Mouse (Mus musculus): ENCODE measurements around the gene Maml3. TPM values are rescaled to one million over a fixed set of nuclear protein-coding genes. Genes with fewer than 3 reads are reported as not detected.

Maml3 gene
- polyA plus RNA-seq, 1 experiment from 2014 or later, result 5.4 TPM

GRCm38 (mm10) chr3:51881393-51881792, 223.5 kb downstream of the Maml3 start:
- Histone ChIP-seq H3K27me3 (0 out of 2 replicates have a peak, but pooled peaks cover 4% of the 10 kb centered on the region), H3K4me3 (replicated peaks) (no peak overlapping the region), H3K9ac (replicated peaks) (no peak overlapping the region), H3K36me3 (no peaks in the 10 kb centered on the region), H3K9me3 (no peaks in the 10 kb centered on the region), H3K27ac (no peak overlapping the region), H3K4me2 (no peak overlapping the region), H3K4me1 (replicated peaks) (peaks cover 31% of the 10 kb centered on the region)
- no peak for ATAC-seq (ENCODE audit: insufficient number of reproducible peaks, insufficient read depth, low FRiP score, low TSS enrichment, low read depth)
- WGBS, result 64% methylated on average over 2 of the region's 2 CpGs

GRCm38 (mm10) chr3:51880506-51881036, 224.3 kb downstream of the Maml3 start:
- 0 out of 2 replicates have a peak, but pooled peaks cover 4% of the 10 kb centered on the region for H3K27me3 ChIP-seq

GRCm38 (mm10) chr3:51879211-51879610, 225.7 kb downstream of the Maml3 start:
- H3K4me1 ChIP-seq (replicated peaks), result peaks cover 31% of the 10 kb centered on the region
- no peak overlapping the region for H3K9ac ChIP-seq (replicated peaks)
- 0 out of 2 replicates have a peak, but pooled peaks cover 4% of the 10 kb centered on the region for H3K27me3 ChIP-seq
- no peak overlapping the region for H3K27ac ChIP-seq
- no peak overlapping the region for H3K4me3 ChIP-seq (replicated peaks)
- no peak for ATAC-seq (ENCODE audit: insufficient number of reproducible peaks, insufficient read depth, low FRiP score, low TSS enrichment, low read depth)
- no peak overlapping the region for H3K4me2 ChIP-seq
- no peaks in the 10 kb centered on the region for H3K36me3 ChIP-seq
- no peaks in the 10 kb centered on the region for H3K9me3 ChIP-seq
- WGBS, result 95% methylated on average over 11 of the region's 11 CpGs

More at GRCm38 (mm10) chr3:51880506-51881036, 224.3 kb downstream of the Maml3 start:
- Histone ChIP-seq H3K9me3 (no peaks in the 10 kb centered on the region), H3K27ac (no peak overlapping the region), H3K4me1 (replicated peaks) (peaks cover 31% of the 10 kb centered on the region), H3K4me2 (no peak overlapping the region), H3K4me3 (replicated peaks) (no peak overlapping the region), H3K9ac (replicated peaks) (no peak overlapping the region), H3K36me3 (no peaks in the 10 kb centered on the region)
- WGBS, result 64% methylated on average over 8 of the region's 8 CpGs
- ATAC-seq (ENCODE audit: insufficient number of reproducible peaks, insufficient read depth, low FRiP score, low TSS enrichment, low read depth), result no peak

- H3K9ac ChIP-seq (replicated peaks), result no peak overlapping the region
- H3K9me3 ChIP-seq, result no peaks in the 10 kb centered on the region
- H3K4me2 ChIP-seq, result no peak overlapping the region
- H3K4me3 ChIP-seq (replicated peaks), result no peak overlapping the region
- no peaks in the 10 kb centered on the region for H3K36me3 ChIP-seq
- H3K27me3 ChIP-seq, result 0 out of 2 replicates have a peak, but pooled peaks cover 4% of the 10 kb centered on the region
- peaks cover 28% of the 10 kb centered on the region for H3K4me1 ChIP-seq (replicated peaks)
- no peak for ATAC-seq (ENCODE audit: insufficient number of reproducible peaks, insufficient read depth, low FRiP score, low TSS enrichment, low read depth)
- 87% methylated on average over 9 of the region's 9 CpGs for WGBS
- no peak overlapping the region for H3K27ac ChIP-seq
Observed at GRCm38 (mm10) chr3:51878577-51878976, 226.3 kb downstream of the Maml3 start.

GRCm38 (mm10) chr3:51876729-51877128, 228.1 kb downstream of the Maml3 start:
- Histone ChIP-seq H3K36me3 (no peaks in the 10 kb centered on the region), H3K27me3 (0 out of 2 replicates have a peak, but pooled peaks cover 4% of the 10 kb centered on the region), H3K4me2 (no peak overlapping the region), H3K4me3 (replicated peaks) (no peak overlapping the region), H3K9me3 (no peaks in the 10 kb centered on the region), H3K9ac (replicated peaks) (no peak overlapping the region), H3K27ac (no peak overlapping the region), H3K4me1 (replicated peaks) (peaks cover 28% of the 10 kb centered on the region)
- WGBS, result 90% methylated on average over 9 of the region's 9 CpGs
- no peak for ATAC-seq (ENCODE audit: insufficient number of reproducible peaks, insufficient read depth, low FRiP score, low TSS enrichment, low read depth)

DNA sequence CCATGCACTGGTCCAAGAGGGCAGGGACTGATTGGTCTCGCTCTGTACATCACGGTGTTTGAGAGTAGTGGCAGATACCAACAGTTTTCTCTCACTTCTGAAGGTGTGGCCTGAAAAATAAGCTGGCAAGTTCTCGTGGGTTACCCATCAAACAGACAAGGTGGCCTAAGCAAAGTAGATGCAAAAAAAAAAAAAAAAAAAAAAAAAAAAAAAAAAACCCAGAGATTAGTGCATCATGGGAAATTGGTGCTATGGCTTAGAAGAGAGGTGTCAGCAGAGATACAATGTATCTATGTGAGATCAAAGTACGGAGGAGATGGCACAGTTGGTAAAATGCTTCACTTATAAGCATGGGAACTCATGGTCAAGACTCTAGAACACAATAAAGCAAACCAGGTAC, 229.2 kb downstream of the Maml3 start:
- 91% methylated on average over 4 of the region's 4 CpGs for WGBS
- Histone ChIP-seq H3K9ac (replicated peaks) (no peak overlapping the region), H3K4me2 (no peak overlapping the region), H3K4me1 (replicated peaks) (peaks cover 26% of the 10 kb centered on the region), H3K9me3 (no peaks in the 10 kb centered on the region), H3K36me3 (no peaks in the 10 kb centered on the region), H3K27ac (no peak overlapping the region), H3K4me3 (replicated peaks) (no peak overlapping the region), H3K27me3 (0 out of 2 replicates have a peak, but pooled peaks cover 4% of the 10 kb centered on the region)
- no peak for ATAC-seq (ENCODE audit: insufficient number of reproducible peaks, insufficient read depth, low FRiP score, low TSS enrichment, low read depth)

GRCm38 (mm10) chr3:51874252-51874651, 230.6 kb downstream of the Maml3 start:
- peaks cover 17% of the 10 kb centered on the region for H3K4me1 ChIP-seq (replicated peaks)
- no peaks in the 10 kb centered on the region for H3K9me3 ChIP-seq
- H3K27ac ChIP-seq, result no peak overlapping the region
- H3K4me3 ChIP-seq (replicated peaks), result no peak overlapping the region
- 77% methylated on average over 3 of the region's 3 CpGs for WGBS
- H3K9ac ChIP-seq (replicated peaks), result no peak overlapping the region
- H3K27me3 ChIP-seq, result no peaks in the 10 kb centered on the region
- no peak overlapping the region for H3K4me2 ChIP-seq
- ATAC-seq (ENCODE audit: insufficient number of reproducible peaks, insufficient read depth, low FRiP score, low TSS enrichment, low read depth), result no peak
- no peaks in the 10 kb centered on the region for H3K36me3 ChIP-seq

- Histone ChIP-seq H3K9ac (replicated peaks) (no peak overlapping the region), H3K36me3 (no peaks in the 10 kb centered on the region), H3K4me1 (replicated peaks) (peaks cover 21% of the 10 kb centered on the region), H3K9me3 (no peaks in the 10 kb centered on the region), H3K4me3 (replicated peaks) (no peak overlapping the region), H3K4me2 (no peak overlapping the region), H3K27ac (0 out of 2 replicates have a peak overlapping the region, but pooled peaks have one; percentile 51), H3K27me3 (no peaks in the 10 kb centered on the region)
- WGBS, result 45% methylated on average over 4 of the region's 4 CpGs
- no peak for ATAC-seq (ENCODE audit: insufficient number of reproducible peaks, insufficient read depth, low FRiP score, low TSS enrichment, low read depth)
Observed at GRCm38 (mm10) chr3:51872771-51873170, 232.1 kb downstream of the Maml3 start.

DNA sequence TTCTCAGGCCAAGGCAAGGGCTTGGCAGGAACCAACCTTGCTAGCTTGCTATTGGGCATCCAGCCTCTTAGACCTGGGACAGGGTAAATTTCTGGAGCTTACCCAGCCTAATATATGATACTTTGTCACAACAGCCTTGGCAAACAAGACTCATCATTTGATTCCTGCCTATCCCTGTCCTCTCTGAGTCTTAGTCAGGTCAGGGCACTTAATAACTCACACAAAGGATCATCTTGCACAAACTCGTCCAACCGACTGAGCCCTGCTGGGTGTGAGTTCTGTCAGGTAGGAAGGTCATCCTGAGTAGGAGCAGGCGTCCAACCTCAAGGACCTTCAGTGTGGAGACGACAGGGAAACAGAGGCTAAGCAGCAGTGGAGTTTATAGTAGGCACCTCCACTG, 233.5 kb downstream of the Maml3 start:
- no peak overlapping the region for H3K27ac ChIP-seq
- no peak for ATAC-seq (ENCODE audit: insufficient number of reproducible peaks, insufficient read depth, low FRiP score, low TSS enrichment, low read depth)
- no peak overlapping the region for H3K9ac ChIP-seq (replicated peaks)
- H3K4me3 ChIP-seq (replicated peaks), result no peak overlapping the region
- H3K27me3 ChIP-seq, result no peaks in the 10 kb centered on the region
- peaks cover 21% of the 10 kb centered on the region for H3K4me1 ChIP-seq (replicated peaks)
- WGBS, result 85% methylated on average over 4 of the region's 4 CpGs
- H3K9me3 ChIP-seq, result no peaks in the 10 kb centered on the region
- H3K4me2 ChIP-seq, result no peak overlapping the region
- no peaks in the 10 kb centered on the region for H3K36me3 ChIP-seq

DNA sequence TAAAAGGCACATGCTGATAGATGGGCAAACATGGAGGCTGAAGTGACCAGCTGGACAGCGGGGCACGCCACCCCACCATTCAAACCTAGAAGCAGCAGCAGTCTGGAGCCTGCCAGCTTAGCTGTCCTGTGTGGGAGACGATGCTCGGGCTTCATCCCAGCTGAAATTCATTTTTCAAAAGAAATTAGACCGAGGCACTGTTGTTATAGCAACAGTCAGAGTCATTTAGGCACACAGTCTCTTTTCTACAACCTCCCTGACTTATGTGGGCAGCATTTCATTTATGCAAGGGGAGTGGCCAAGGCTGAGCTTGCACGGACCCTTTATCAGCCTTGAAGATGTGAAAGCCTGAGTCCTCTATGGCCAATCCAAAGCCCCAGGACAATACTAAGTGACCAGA, 234.9 kb downstream of the Maml3 start:
- no peak for ATAC-seq (ENCODE audit: insufficient number of reproducible peaks, insufficient read depth, low FRiP score, low TSS enrichment, low read depth)
- WGBS, result 76% methylated on average over 6 of the region's 6 CpGs
- H3K4me2 ChIP-seq, result no peak overlapping the region
- no peak overlapping the region for H3K9ac ChIP-seq (replicated peaks)
- peaks cover 21% of the 10 kb centered on the region for H3K4me1 ChIP-seq (replicated peaks)
- H3K36me3 ChIP-seq, result no peaks in the 10 kb centered on the region
- H3K27me3 ChIP-seq, result no peaks in the 10 kb centered on the region
- no peak overlapping the region for H3K27ac ChIP-seq
- H3K4me3 ChIP-seq (replicated peaks), result no peak overlapping the region
- no peaks in the 10 kb centered on the region for H3K9me3 ChIP-seq

DNA sequence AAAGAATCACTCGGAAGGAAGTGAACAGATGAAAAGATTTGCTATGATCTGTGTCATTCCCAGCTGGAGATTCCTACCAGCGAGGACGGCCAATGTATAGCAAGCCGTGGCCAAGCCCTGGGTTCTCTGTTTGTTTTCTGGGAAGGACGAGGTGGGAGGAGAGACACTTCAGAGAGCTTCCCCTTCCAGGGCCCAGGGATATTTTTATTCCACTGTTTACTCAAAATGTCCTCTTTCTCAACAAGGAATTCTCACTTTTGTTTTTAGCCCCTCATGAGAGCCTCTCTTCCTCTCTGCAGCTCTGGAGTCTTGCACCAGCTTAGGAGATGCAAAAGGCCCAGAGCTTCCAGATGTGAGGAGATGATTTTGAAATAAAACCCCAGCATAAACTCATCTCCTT, 236.0 kb downstream of the Maml3 start:
- WGBS, result 54% methylated on average over 5 of the region's 5 CpGs
- Histone ChIP-seq H3K27me3 (no peaks in the 10 kb centered on the region), H3K9me3 (no peaks in the 10 kb centered on the region), H3K4me3 (replicated peaks) (no peak overlapping the region), H3K27ac (no peak overlapping the region), H3K9ac (replicated peaks) (no peak overlapping the region), H3K4me2 (no peak overlapping the region), H3K4me1 (replicated peaks) (peaks cover 21% of the 10 kb centered on the region), H3K36me3 (no peaks in the 10 kb centered on the region)
- no peak for ATAC-seq (ENCODE audit: insufficient number of reproducible peaks, insufficient read depth, low FRiP score, low TSS enrichment, low read depth)

GRCm38 (mm10) chr3:51866446-51866845, 238.4 kb downstream of the Maml3 start:
- H3K27ac ChIP-seq, result no peak overlapping the region
- H3K9ac ChIP-seq (replicated peaks), result no peak overlapping the region

More at GRCm38 (mm10) chr3:51866446-51866845, 238.4 kb downstream of the Maml3 start:
- Histone ChIP-seq H3K36me3 (no peaks in the 10 kb centered on the region), H3K4me1 (replicated peaks) (peaks cover 19% of the 10 kb centered on the region), H3K9me3 (no peaks in the 10 kb centered on the region), H3K4me3 (replicated peaks) (no peak overlapping the region), H3K27me3 (no peaks in the 10 kb centered on the region), H3K4me2 (no peak overlapping the region)
- ATAC-seq (ENCODE audit: insufficient number of reproducible peaks, insufficient read depth, low FRiP score, low TSS enrichment, low read depth), result no peak
- WGBS, result 94% methylated on average over 5 of the region's 5 CpGs

Data from limb, embryonic 12.5 days (tissue).